ENCODE assay signal across 8 mouse cellular contexts in the genomic region with DNA sequence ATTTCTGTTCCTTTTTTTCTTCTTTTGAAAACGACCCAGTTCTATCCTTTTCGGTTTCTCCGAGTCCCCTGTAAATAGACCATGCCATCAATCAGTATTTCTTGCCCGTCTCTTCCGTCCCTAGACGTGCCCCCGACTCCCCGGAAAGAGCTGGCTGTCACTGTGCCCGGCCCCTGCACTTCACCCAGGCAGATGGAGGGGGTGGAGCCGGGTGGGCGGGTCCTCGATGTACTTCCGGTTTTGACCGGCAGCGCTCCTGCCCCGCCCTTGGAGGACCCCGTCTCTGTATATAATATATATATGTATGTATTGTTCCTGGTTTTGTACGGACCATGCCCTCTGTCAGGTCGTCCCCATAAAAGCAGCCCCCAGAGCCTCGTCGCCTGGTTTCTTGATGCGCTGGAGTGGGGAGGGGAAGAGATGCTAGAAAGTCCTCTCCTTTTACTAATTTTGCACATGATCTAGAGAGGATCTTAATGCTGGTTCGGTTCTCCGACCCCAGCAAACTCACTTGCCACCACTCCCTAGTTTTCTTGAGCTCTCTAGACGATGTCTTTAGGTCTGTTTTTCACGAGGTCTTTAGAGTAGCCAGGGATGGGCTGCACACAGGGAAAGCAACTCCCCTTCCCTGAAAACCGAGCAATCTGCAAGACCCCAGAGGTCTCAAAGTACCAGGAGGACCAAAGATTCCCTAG. TPM values are rescaled to one million over a fixed set of nuclear protein-coding genes. Genes with fewer than 3 reads are reported as not detected.
DNase-seq lines count a peak whose midpoint lies in the region; ATAC-seq and TF ChIP-seq lines count a peak whose summit lies in the region.

No protein-coding gene starts in this region.

- TF ChIP-seq CTCF in E14TG2a.4 (conservative IDR thresholded peaks at IDR 0.05; ENCODE audit: low read length), result no peak
- TF ChIP-seq CTCF in lung, embryonic 14.5 days (IDR thresholded peaks at IDR 0.05; ENCODE audit: low read depth), result 0 out of 2 replicates have a peak, but pooled peaks have one; percentile 7
- no peak for TF ChIP-seq CTCF in thymus, adult 2 months (IDR thresholded peaks at IDR 0.05; ENCODE audit: borderline replicate concordance, control insufficient read depth, extremely low read depth, insufficient read depth, low read length, poor library complexity)

- H3K9ac ChIP-seq in heart, embryonic 15.5 days, result peak overlapping the region; percentile 52
- H3K9ac ChIP-seq in lung, embryonic 14.5 days, result peak overlapping the region; percentile 53
- H3K9ac ChIP-seq in neural tube, embryonic 14.5 days (replicated peaks; ENCODE audit: low read depth, low read length), result peak overlapping the region; percentile 48; the same call in 1 of the 2 replicates

- ATAC-seq in erythroid progenitor cell, adult 5-6 weeks (replicated peaks; ENCODE audit: low FRiP score, poor library complexity, severe bottlenecking), result peak; percentile 62
- ATAC-seq in heart, embryonic 15.5 days (replicated peaks; ENCODE audit: insufficient number of reproducible peaks, insufficient read depth, low FRiP score, low read depth), result peak; percentile 54
- peak; percentile 40 for ATAC-seq in lung, embryonic 14.5 days (ENCODE audit: insufficient read depth)
- peak; percentile 69 for ATAC-seq in neural tube, embryonic 14.5 days (ENCODE audit: low read depth)

- WGBS in heart, embryonic 15.5 days, result 1% methylated on average over 27 of the region's 27 CpGs
- under 1% methylated on average over 27 of the region's 27 CpGs for WGBS in lung, embryonic 14.5 days
- 2% methylated on average over 27 of the region's 27 CpGs for WGBS in neural tube, embryonic 14.5 days
- WGBS in thymus, adult 2 months, result 2% methylated on average over 27 of the region's 27 CpGs

- H3K4me2 ChIP-seq in heart, embryonic 15.5 days, result peak overlapping the region; percentile 73
- H3K4me2 ChIP-seq in lung, embryonic 14.5 days, result peak overlapping the region; percentile 76
- peak overlapping the region; percentile 53 for H3K4me2 ChIP-seq in neural tube, embryonic 14.5 days (ENCODE audit: low read depth, low read length)

- H3K27me3 ChIP-seq in E14TG2a.4 (ENCODE audit: insufficient read depth, low read length), result peaks cover 44% of the 10 kb centered on the region
- H3K27me3 ChIP-seq in heart, embryonic 15.5 days, result no peaks in the 10 kb centered on the region
- no peaks in the 10 kb centered on the region for H3K27me3 ChIP-seq in lung, embryonic 14.5 days (ENCODE audit: insufficient read depth, low read length)
- no peaks in the 10 kb centered on the region for H3K27me3 ChIP-seq in neural tube, embryonic 14.5 days (ENCODE audit: control insufficient read depth, insufficient read depth, low read length)
- H3K27me3 ChIP-seq in thymus, adult 2 months (ENCODE audit: control insufficient read depth, insufficient read depth, low read length), result peaks cover 16% of the 10 kb centered on the region

- H3K36me3 ChIP-seq in E14TG2a.4 (ENCODE audit: insufficient read depth, low read length), result peaks cover 42% of the 10 kb centered on the region
- H3K36me3 ChIP-seq in heart, embryonic 15.5 days, result peaks cover 34% of the 10 kb centered on the region
- peaks cover 44% of the 10 kb centered on the region for H3K36me3 ChIP-seq in lung, embryonic 14.5 days (ENCODE audit: insufficient read depth)
- peaks cover 31% of the 10 kb centered on the region for H3K36me3 ChIP-seq in neural tube, embryonic 14.5 days (ENCODE audit: control insufficient read depth, insufficient read depth, low read length)
- peaks cover 27% of the 10 kb centered on the region for H3K36me3 ChIP-seq in thymus, adult 2 months (ENCODE audit: control insufficient read depth, insufficient read depth, low read length)

- H3K9me3 ChIP-seq in E14TG2a.4 (ENCODE audit: low read length), result 0 out of 2 replicates have a peak, but pooled peaks cover 5% of the 10 kb centered on the region
- no peaks in the 10 kb centered on the region for H3K9me3 ChIP-seq in heart, embryonic 15.5 days (replicated peaks)
- no peaks in the 10 kb centered on the region for H3K9me3 ChIP-seq in lung, embryonic 14.5 days (ENCODE audit: low read depth, low read length)
- no peaks in the 10 kb centered on the region for H3K9me3 ChIP-seq in neural tube, embryonic 14.5 days (ENCODE audit: control insufficient read depth, low read length)

- H3K27ac ChIP-seq in heart, embryonic 15.5 days, result peak overlapping the region; percentile 62
- H3K27ac ChIP-seq in lung, embryonic 14.5 days (ENCODE audit: low read depth), result peak overlapping the region; percentile 71
- H3K27ac ChIP-seq in neural tube, embryonic 14.5 days (ENCODE audit: low read depth, low read length), result peak overlapping the region; percentile 69
- H3K27ac ChIP-seq in thymus, adult 2 months (ENCODE audit: control insufficient read depth, insufficient read depth, low read length), result no peak overlapping the region

- H3K4me3 ChIP-seq in E14TG2a.4 (replicated peaks; ENCODE audit: low read length), result peak overlapping the region; percentile 57
- peak overlapping the region; percentile 50 for H3K4me3 ChIP-seq in heart, embryonic 15.5 days
- H3K4me3 ChIP-seq in lung, embryonic 14.5 days (ENCODE audit: low read depth, low read length), result peak overlapping the region; percentile 39
- H3K4me3 ChIP-seq in neural tube, embryonic 14.5 days (ENCODE audit: low read depth, low read length), result peak overlapping the region; percentile 19
- peak overlapping the region; percentile 21 for H3K4me3 ChIP-seq in thymus, adult 2 months (ENCODE audit: control insufficient read depth, insufficient read depth, low read length)

- no peak for TF ChIP-seq POLR2A in thymus, adult 2 months (IDR thresholded peaks at IDR 0.05; ENCODE audit: control insufficient read depth, extremely low read depth, insufficient read depth, low read length, poor library complexity)

- peak; percentile 83 for DNase-seq in brain, adult 2 months (ENCODE audit: low read depth, low spot score)
- peak; percentile 93 for DNase-seq in kidney, postnatal 10 days
- peak; percentile 93 for DNase-seq in lung, embryonic 14.5 days
- DNase-seq in thymus, adult 2 months, result peak; percentile 81

- peaks cover 44% of the 10 kb centered on the region for H3K4me1 ChIP-seq in E14TG2a.4 (replicated peaks; ENCODE audit: low read depth, low read length)
- H3K4me1 ChIP-seq in heart, embryonic 15.5 days (replicated peaks), result peaks cover 47% of the 10 kb centered on the region
- H3K4me1 ChIP-seq in lung, embryonic 14.5 days (ENCODE audit: insufficient read depth), result peaks cover 18% of the 10 kb centered on the region; the same call in 1 of the 2 replicates
- H3K4me1 ChIP-seq in neural tube, embryonic 14.5 days (ENCODE audit: control insufficient read depth, insufficient read depth, low read length), result peaks cover 17% of the 10 kb centered on the region
- peaks cover 18% of the 10 kb centered on the region for H3K4me1 ChIP-seq in thymus, adult 2 months (replicated peaks; ENCODE audit: control insufficient read depth, insufficient read depth, low read length)

RNA-seq across cellular contexts. Expression of gene Samd14, which starts 3.0 kb away (rescaled TPM):
- 103 TPM in 2 replicates for total RNA-seq in erythroid progenitor cell, adult 5-6 weeks (2015; ENCODE audit: low replicate concordance)
- total RNA-seq in erythroid progenitor cell, adult 5-6 weeks (2017; ENCODE audit: low replicate concordance), result 98.7 and 99.2 TPM in 2 replicates
- polyA plus RNA-seq in heart, embryonic 15.5 days (2015; fragmentation: Nextera tagmentation; extraction: Ambion mirVana), result 8.0 and 13.2 TPM in 2 replicates
- 22.7 and 24.5 TPM in 2 replicates for polyA plus RNA-seq in lung, embryonic 14.5 days (2014; fragmentation: Nextera tagmentation; extraction: Ambion mirVana)
- polyA plus RNA-seq in neural tube, embryonic 14.5 days (2014; fragmentation: Nextera tagmentation; extraction: Ambion mirVana), result 131 and 144 TPM in 2 replicates
- 9.3 and 10.1 TPM in 2 replicates for polyA plus RNA-seq in thymus, adult 2 months (2012; rRNA removed)

RNA-seq across cellular contexts. Expression of gene Ppp1r9b, which starts 15.8 kb away (rescaled TPM):
- 59.5 and 71.4 TPM in 2 replicates for total RNA-seq in erythroid progenitor cell, adult 5-6 weeks (2015; ENCODE audit: low replicate concordance)
- total RNA-seq in erythroid progenitor cell, adult 5-6 weeks (2017; ENCODE audit: low replicate concordance), result 98.2 and 125 TPM in 2 replicates
- polyA plus RNA-seq in heart, embryonic 15.5 days (2015; fragmentation: Nextera tagmentation; extraction: Ambion mirVana), result 5.0 and 6.6 TPM in 2 replicates
- polyA plus RNA-seq in lung, embryonic 14.5 days (2014; fragmentation: Nextera tagmentation; extraction: Ambion mirVana), result 13.0 and 14.3 TPM in 2 replicates
- polyA plus RNA-seq in neural tube, embryonic 14.5 days (2014; fragmentation: Nextera tagmentation; extraction: Ambion mirVana), result 27.7 and 29.8 TPM in 2 replicates
- 112 and 127 TPM in 2 replicates for polyA plus RNA-seq in thymus, adult 2 months (2012; rRNA removed)

RNA-seq across cellular contexts. Expression of gene Sgca, which starts 30.5 kb away (rescaled TPM):
- total RNA-seq in erythroid progenitor cell, adult 5-6 weeks (2015; ENCODE audit: low replicate concordance), result not detected in 2 replicates
- total RNA-seq in erythroid progenitor cell, adult 5-6 weeks (2017; ENCODE audit: low replicate concordance), result not detected in 2 replicates
- 22.1 and 24.7 TPM in 2 replicates for polyA plus RNA-seq in heart, embryonic 15.5 days (2015; fragmentation: Nextera tagmentation; extraction: Ambion mirVana)
- polyA plus RNA-seq in lung, embryonic 14.5 days (2014; fragmentation: Nextera tagmentation; extraction: Ambion mirVana), result 0.35 TPM in 1 of 2 replicates, not detected in the other
- polyA plus RNA-seq in neural tube, embryonic 14.5 days (2014; fragmentation: Nextera tagmentation; extraction: Ambion mirVana), result not detected in 2 replicates
- 6.3 and 59.1 TPM in 2 replicates for polyA plus RNA-seq in thymus, adult 2 months (2012; rRNA removed)

RNA-seq across cellular contexts. Expression of gene Pdk2, which starts 34.5 kb away (rescaled TPM):
- total RNA-seq in erythroid progenitor cell, adult 5-6 weeks (2015; ENCODE audit: low replicate concordance), result 8.3 and 8.4 TPM in 2 replicates
- 2.3 and 3.2 TPM in 2 replicates for total RNA-seq in erythroid progenitor cell, adult 5-6 weeks (2017; ENCODE audit: low replicate concordance)
- polyA plus RNA-seq in heart, embryonic 15.5 days (2015; fragmentation: Nextera tagmentation; extraction: Ambion mirVana), result 114 and 117 TPM in 2 replicates
- 24.5 and 27.4 TPM in 2 replicates for polyA plus RNA-seq in lung, embryonic 14.5 days (2014; fragmentation: Nextera tagmentation; extraction: Ambion mirVana)
- 21.8 and 23.1 TPM in 2 replicates for polyA plus RNA-seq in neural tube, embryonic 14.5 days (2014; fragmentation: Nextera tagmentation; extraction: Ambion mirVana)
- polyA plus RNA-seq in thymus, adult 2 months (2012; rRNA removed), result 47.7 and 55.0 TPM in 2 replicates

RNA-seq across cellular contexts. Expression of gene Hils1, which starts 39.3 kb away (rescaled TPM):
- not detected in 2 replicates for total RNA-seq in erythroid progenitor cell, adult 5-6 weeks (2015; ENCODE audit: low replicate concordance)
- not detected in 2 replicates for total RNA-seq in erythroid progenitor cell, adult 5-6 weeks (2017; ENCODE audit: low replicate concordance)
- polyA plus RNA-seq in heart, embryonic 15.5 days (2015; fragmentation: Nextera tagmentation; extraction: Ambion mirVana), result 0.15 and 0.22 TPM in 2 replicates
- not detected in 2 replicates for polyA plus RNA-seq in lung, embryonic 14.5 days (2014; fragmentation: Nextera tagmentation; extraction: Ambion mirVana)
- polyA plus RNA-seq in neural tube, embryonic 14.5 days (2014; fragmentation: Nextera tagmentation; extraction: Ambion mirVana), result not detected in 2 replicates
- 0.12 TPM in 1 of 2 replicates, not detected in the other for polyA plus RNA-seq in thymus, adult 2 months (2012; rRNA removed)
